Mouse (Mus musculus): ENCODE data around the gene Slc27a2. TPM values are rescaled to one million over a fixed set of nuclear protein-coding genes. Genes with fewer than 3 reads are reported as not detected.

Gene Slc27a2
- polyA plus RNA-seq, 1 experiment from 2014 or later: 12.1 TPM

DNA sequence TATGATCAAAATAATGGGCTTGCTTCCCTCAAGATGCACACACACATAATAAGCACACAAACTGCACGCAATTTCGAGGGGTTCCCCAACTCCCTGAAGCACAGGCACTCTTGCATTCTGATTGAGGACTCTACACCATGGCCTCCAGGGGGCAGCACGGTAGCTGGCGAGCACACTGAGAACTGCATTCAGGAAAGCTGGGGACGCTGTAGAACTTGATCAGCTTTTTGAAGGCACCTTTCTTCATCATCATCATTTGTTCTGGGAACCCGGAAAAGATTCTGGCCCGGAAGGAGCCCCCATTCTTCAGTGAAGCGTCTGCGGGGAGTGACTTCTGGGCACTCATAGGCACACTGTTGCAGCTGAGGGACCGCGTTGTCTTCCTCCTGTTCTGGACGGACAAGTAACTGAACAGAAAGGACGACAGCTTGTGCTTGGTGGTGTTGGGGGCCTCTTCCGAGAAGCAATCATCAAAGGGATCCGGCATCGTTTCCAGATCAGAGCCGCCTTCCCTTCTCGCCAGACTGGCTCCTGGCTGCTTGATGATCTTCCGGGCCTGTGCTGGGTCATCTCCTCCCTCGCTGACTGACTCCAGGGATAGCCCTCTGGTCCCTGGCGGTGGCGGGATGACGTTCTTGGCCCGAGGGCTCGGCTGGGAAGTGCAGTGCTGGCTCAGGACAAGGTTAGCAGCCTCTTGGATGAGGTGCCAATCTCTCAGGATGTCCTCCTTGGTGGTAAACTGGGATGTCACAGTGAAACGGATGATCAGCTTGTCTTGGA lies 41.8 kb downstream of the Slc27a2 start:
- peak; percentile 78; the same call in 1 of the 2 replicates for ATAC-seq (ENCODE audit: low read depth)
- H3K4me1 ChIP-seq (ENCODE audit: control insufficient read depth, insufficient read depth, low read length): no peaks in the 10 kb centered on the region
- peak overlapping the region; percentile 28; the same call in 1 of the 2 replicates for H3K9ac ChIP-seq (replicated peaks; ENCODE audit: low read depth, low read length)

GRCm38 (mm10) chr2:126596347-126597072 lies 44.3 kb downstream of the Slc27a2 start:
- no peak for ATAC-seq (ENCODE audit: low read depth)
- no peak overlapping the region for H3K9ac ChIP-seq (replicated peaks; ENCODE audit: low read depth, low read length)
- no peaks in the 10 kb centered on the region for H3K27me3 ChIP-seq (ENCODE audit: control insufficient read depth, insufficient read depth, low read length)
- no peak overlapping the region for H3K27ac ChIP-seq (ENCODE audit: low read depth, low read length)
- no peak overlapping the region for H3K4me2 ChIP-seq (ENCODE audit: low read depth, low read length)
- H3K9me3 ChIP-seq (ENCODE audit: control insufficient read depth, low read length): no peaks in the 10 kb centered on the region
- 90% methylated on average over 7 of the region's 7 CpGs for WGBS
- H3K4me3 ChIP-seq (ENCODE audit: low read depth, low read length): no peak overlapping the region
- H3K4me1 ChIP-seq (ENCODE audit: control insufficient read depth, insufficient read depth, low read length): no peaks in the 10 kb centered on the region
- H3K36me3 ChIP-seq (ENCODE audit: control insufficient read depth, insufficient read depth, low read length): no peaks in the 10 kb centered on the region

More for the DNA sequence above, 41.8 kb downstream of the Slc27a2 start:
- no peak overlapping the region for H3K27ac ChIP-seq (ENCODE audit: low read depth, low read length)
- H3K36me3 ChIP-seq (ENCODE audit: control insufficient read depth, insufficient read depth, low read length): no peaks in the 10 kb centered on the region
- no peaks in the 10 kb centered on the region for H3K9me3 ChIP-seq (ENCODE audit: control insufficient read depth, low read length)
- peak overlapping the region; percentile 45 for H3K4me2 ChIP-seq (ENCODE audit: low read depth, low read length)
- H3K4me3 ChIP-seq (ENCODE audit: low read depth, low read length): peak overlapping the region; percentile 16
- H3K27me3 ChIP-seq (ENCODE audit: control insufficient read depth, insufficient read depth, low read length): no peaks in the 10 kb centered on the region
- 30% methylated on average over 26 of the region's 26 CpGs for WGBS

- ATAC-seq (ENCODE audit: low read depth): no peak
- Histone ChIP-seq H3K4me3 (ENCODE audit: low read depth, low read length) (no peak overlapping the region), H3K27ac (ENCODE audit: low read depth, low read length) (no peak overlapping the region), H3K4me2 (ENCODE audit: low read depth, low read length) (no peak overlapping the region), H3K27me3 (ENCODE audit: control insufficient read depth, insufficient read depth, low read length) (no peaks in the 10 kb centered on the region), H3K9ac (replicated peaks; ENCODE audit: low read depth, low read length) (no peak overlapping the region), H3K4me1 (ENCODE audit: control insufficient read depth, insufficient read depth, low read length) (no peaks in the 10 kb centered on the region), H3K36me3 (ENCODE audit: control insufficient read depth, insufficient read depth, low read length) (no peaks in the 10 kb centered on the region), H3K9me3 (ENCODE audit: control insufficient read depth, low read length) (no peaks in the 10 kb centered on the region)
- WGBS: 86% methylated on average over 20 of the region's 20 CpGs
Measured at GRCm38 (mm10) chr2:126597279-126598241, 45.4 kb downstream of the Slc27a2 start.

DNA sequence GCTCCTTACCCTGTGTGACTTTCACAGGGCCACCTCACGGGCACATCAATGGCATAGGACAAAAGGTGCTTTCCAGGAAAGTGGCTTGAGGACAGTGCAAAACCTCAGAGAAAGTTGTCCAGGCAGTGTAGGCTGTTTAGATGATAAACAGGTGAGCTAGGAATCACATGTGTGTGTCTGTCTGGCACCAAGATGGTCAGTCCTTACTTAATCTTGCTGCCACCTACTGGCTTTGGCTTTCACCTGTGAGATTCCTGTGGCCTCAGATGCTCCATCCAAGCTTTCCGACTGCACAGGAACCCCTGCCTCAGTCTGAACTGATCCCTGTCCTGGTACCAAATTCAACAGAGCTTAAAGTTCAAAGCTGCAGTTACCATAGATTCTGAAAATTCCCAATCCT lies 46.2 kb downstream of the Slc27a2 start:
- H3K27me3 ChIP-seq (ENCODE audit: control insufficient read depth, insufficient read depth, low read length): no peaks in the 10 kb centered on the region
- no peaks in the 10 kb centered on the region for H3K9me3 ChIP-seq (ENCODE audit: control insufficient read depth, low read length)
- H3K9ac ChIP-seq (replicated peaks; ENCODE audit: low read depth, low read length): no peak overlapping the region
- no peak overlapping the region for H3K4me2 ChIP-seq (ENCODE audit: low read depth, low read length)
- H3K36me3 ChIP-seq (ENCODE audit: control insufficient read depth, insufficient read depth, low read length): no peaks in the 10 kb centered on the region
- no peaks in the 10 kb centered on the region for H3K4me1 ChIP-seq (ENCODE audit: control insufficient read depth, insufficient read depth, low read length)
- WGBS: 59% methylated on average over 2 of the region's 2 CpGs
- no peak overlapping the region for H3K4me3 ChIP-seq (ENCODE audit: low read depth, low read length)
- ATAC-seq (ENCODE audit: low read depth): no peak
- H3K27ac ChIP-seq (ENCODE audit: low read depth, low read length): no peak overlapping the region

DNA sequence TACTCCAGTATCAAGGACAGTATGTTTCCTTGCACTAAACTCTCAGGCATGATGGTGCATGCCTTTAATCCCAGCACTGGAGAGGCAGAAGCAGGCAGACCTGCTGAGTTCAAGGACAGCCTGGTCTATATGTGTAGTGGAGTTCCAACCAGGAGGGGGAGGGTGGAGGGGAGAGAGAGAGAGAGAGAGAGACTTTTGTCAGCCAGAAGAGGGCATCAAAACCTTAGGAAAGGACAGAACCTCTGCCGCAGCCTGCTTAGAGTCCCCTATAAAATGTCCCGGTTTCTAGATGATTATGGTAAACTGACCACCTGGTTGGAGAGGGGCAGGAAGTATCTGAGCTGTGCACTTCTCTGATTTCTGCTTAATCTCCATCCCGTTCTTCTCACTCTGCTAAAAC lies 46.8 kb downstream of the Slc27a2 start:
- H3K4me1 ChIP-seq (ENCODE audit: control insufficient read depth, insufficient read depth, low read length): no peaks in the 10 kb centered on the region
- no peak overlapping the region for H3K4me2 ChIP-seq (ENCODE audit: low read depth, low read length)
- H3K27ac ChIP-seq (ENCODE audit: low read depth, low read length): no peak overlapping the region
- 23% methylated on average over 3 of the region's 3 CpGs for WGBS
- no peaks in the 10 kb centered on the region for H3K27me3 ChIP-seq (ENCODE audit: control insufficient read depth, insufficient read depth, low read length)
- H3K9ac ChIP-seq (replicated peaks; ENCODE audit: low read depth, low read length): no peak overlapping the region
- no peaks in the 10 kb centered on the region for H3K9me3 ChIP-seq (ENCODE audit: control insufficient read depth, low read length)
- ATAC-seq (ENCODE audit: low read depth): no peak; the same call in 1 of the 2 replicates
- H3K4me3 ChIP-seq (ENCODE audit: low read depth, low read length): no peak overlapping the region
- no peaks in the 10 kb centered on the region for H3K36me3 ChIP-seq (ENCODE audit: control insufficient read depth, insufficient read depth, low read length)

DNA sequence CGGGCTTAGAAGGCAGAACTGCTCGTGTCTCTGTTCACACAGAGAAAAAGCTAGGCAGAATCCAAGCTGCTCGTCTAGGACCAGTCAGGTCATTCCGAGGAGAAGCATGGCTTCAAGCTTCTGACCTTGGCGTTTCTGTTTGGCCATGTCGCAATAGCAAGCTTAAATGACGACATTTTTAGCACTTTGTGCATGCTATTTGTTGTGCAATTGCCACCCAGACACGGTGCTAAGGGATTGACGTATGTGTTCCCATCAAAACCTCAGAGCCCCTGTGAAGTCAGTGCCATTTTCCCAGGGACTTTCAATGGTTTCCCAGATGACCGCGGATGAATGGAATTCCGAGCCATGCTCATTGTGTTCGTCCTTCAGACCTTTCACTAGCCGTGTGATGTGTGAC lies 48.3 kb downstream of the Slc27a2 start:
- Histone ChIP-seq H3K4me1 (ENCODE audit: control insufficient read depth, insufficient read depth, low read length) (no peaks in the 10 kb centered on the region), H3K9me3 (ENCODE audit: control insufficient read depth, low read length) (no peaks in the 10 kb centered on the region), H3K36me3 (ENCODE audit: control insufficient read depth, insufficient read depth, low read length) (no peaks in the 10 kb centered on the region), H3K27me3 (ENCODE audit: control insufficient read depth, insufficient read depth, low read length) (no peaks in the 10 kb centered on the region), H3K27ac (ENCODE audit: low read depth, low read length) (no peak overlapping the region), H3K4me3 (ENCODE audit: low read depth, low read length) (no peak overlapping the region), H3K4me2 (ENCODE audit: low read depth, low read length) (no peak overlapping the region), H3K9ac (replicated peaks; ENCODE audit: low read depth, low read length) (no peak overlapping the region)
- 75% methylated on average over 14 of the region's 14 CpGs for WGBS
- no peak for ATAC-seq (ENCODE audit: low read depth)

GRCm38 (mm10) chr2:126601918-126602600 lies 49.9 kb downstream of the Slc27a2 start:
- Histone ChIP-seq H3K27ac (ENCODE audit: low read depth, low read length) (no peak overlapping the region), H3K4me2 (ENCODE audit: low read depth, low read length) (no peak overlapping the region), H3K4me3 (ENCODE audit: low read depth, low read length) (no peak overlapping the region), H3K9ac (replicated peaks; ENCODE audit: low read depth, low read length) (no peak overlapping the region), H3K27me3 (ENCODE audit: control insufficient read depth, insufficient read depth, low read length) (no peaks in the 10 kb centered on the region), H3K36me3 (ENCODE audit: control insufficient read depth, insufficient read depth, low read length) (no peaks in the 10 kb centered on the region), H3K4me1 (ENCODE audit: control insufficient read depth, insufficient read depth, low read length) (no peaks in the 10 kb centered on the region), H3K9me3 (ENCODE audit: control insufficient read depth, low read length) (no peaks in the 10 kb centered on the region)
- no peak for ATAC-seq (ENCODE audit: low read depth)
- WGBS: 90% methylated on average over 14 of the region's 14 CpGs

GRCm38 (mm10) chr2:126606061-126606687 lies 54.0 kb downstream of the Slc27a2 start:
- no peak overlapping the region for H3K4me2 ChIP-seq (ENCODE audit: low read depth, low read length)
- no peak overlapping the region for H3K27ac ChIP-seq (ENCODE audit: low read depth, low read length)
- 89% methylated on average over 15 of the region's 15 CpGs for WGBS
- H3K4me1 ChIP-seq (ENCODE audit: control insufficient read depth, insufficient read depth, low read length): no peaks in the 10 kb centered on the region
- H3K9ac ChIP-seq (replicated peaks; ENCODE audit: low read depth, low read length): no peak overlapping the region
- no peaks in the 10 kb centered on the region for H3K27me3 ChIP-seq (ENCODE audit: control insufficient read depth, insufficient read depth, low read length)
- no peaks in the 10 kb centered on the region for H3K36me3 ChIP-seq (ENCODE audit: control insufficient read depth, insufficient read depth, low read length)
- H3K9me3 ChIP-seq (ENCODE audit: control insufficient read depth, low read length): no peaks in the 10 kb centered on the region
- H3K4me3 ChIP-seq (ENCODE audit: low read depth, low read length): no peak overlapping the region
- ATAC-seq (ENCODE audit: low read depth): no peak

All from neural tube, embryonic 14.5 days (tissue).